Mouse (Mus musculus): Measurements from ENCODE around the gene Dcaf7.
A peak's percentile ranks its signal among the peaks of the same experiment; 100 is the strongest.
"Not testable (repeated sequence)": the region's sequence is repeated elsewhere in the genome, so short reads cannot be mapped to it uniquely, and the experiment has no call there.

The Dcaf7 gene

DNA sequence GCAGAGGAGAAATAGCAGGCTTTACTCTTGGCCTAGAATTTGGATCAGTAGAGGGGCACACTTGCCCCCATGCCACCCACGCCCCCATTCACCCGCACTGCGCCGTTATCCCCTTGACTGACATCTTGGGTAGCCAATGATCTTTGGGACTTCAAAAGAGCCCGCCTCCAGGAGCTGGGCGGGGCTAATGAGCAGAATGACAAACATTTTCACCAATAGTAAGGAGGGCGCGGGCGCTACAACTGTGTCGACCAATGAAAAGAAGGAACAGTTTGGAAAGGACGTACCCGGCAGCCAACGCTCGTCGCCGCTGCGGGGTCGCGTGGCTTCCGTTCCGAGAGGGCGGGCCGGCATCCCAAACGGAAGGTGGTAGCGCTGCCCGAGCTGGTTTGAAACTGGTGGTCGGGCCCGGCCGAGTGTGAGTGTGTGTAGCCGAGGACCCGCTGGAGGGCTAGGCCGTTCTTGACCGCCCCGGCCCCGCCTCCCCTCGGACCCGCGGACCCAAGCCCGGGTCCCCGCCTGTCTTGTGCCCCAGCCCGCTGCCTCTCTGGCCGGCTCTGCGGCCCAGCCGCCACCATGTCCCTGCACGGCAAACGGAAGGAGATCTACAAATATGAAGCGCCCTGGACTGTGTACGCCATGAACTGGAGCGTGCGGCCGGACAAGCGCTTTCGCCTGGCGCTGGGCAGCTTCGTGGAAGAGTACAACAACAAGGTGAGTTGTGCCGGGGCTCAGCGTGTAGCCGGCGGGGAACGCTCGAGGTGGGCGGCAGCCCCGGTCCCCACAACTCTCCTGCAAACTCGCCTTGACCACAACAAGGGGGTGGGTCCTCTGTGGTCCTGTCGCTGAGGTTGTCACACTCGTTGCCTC lies at the start of gene Dcaf7:
Gene Dcaf7 (plus strand): TSS at position 325 of the 870 bp plus-strand sequence.
- ATAC-seq (ENCODE audit: low TSS enrichment), result peak; percentile 96

DNA sequence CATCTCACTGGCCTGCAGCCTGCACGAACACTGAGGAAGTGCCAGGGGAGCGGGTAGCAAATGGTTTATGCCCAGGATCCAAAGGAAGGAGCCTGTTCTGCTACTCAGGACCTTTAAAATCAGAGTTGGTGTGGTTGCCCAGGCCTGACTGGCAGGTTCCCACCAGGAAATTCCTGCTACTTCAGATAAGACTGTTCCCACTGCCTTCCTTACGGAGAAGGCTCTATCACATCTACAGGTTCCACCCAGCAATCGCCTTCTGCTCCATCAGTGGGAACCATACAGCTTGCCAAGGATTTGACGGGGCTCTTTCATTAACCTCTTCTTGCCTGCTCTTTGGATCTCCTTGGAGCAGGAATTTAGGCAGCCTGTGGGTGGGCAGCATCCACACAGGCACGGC lies 49.2 kb upstream of the Dcaf7 start:
- no peak for ATAC-seq (ENCODE audit: low TSS enrichment)

DNA sequence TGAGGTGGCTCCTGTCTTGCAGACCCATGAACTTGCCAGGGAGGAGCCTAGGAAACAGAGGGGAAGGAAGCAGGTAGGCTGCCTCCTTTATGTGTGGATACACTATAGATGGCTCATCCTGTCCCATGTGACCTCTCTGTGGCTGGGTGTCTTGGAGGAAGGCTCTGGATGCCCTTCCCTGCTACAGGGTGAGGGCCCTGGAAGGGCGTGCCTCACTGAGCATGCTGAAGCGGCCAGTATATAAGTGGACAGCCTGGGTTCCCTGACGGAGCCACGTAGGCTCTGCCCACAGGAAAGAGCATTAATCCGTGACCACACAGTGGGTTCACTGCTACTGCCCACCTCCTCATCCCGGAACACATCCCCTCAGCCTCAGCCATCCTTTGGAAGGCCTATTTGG lies 47.2 kb upstream of the Dcaf7 start:
- no peak for ATAC-seq (ENCODE audit: low TSS enrichment)

- ATAC-seq (ENCODE audit: low TSS enrichment), result no peak
Observed at GRCm38 (mm10) chr11:105990231-105990630, 46.4 kb upstream of the Dcaf7 start.

DNA sequence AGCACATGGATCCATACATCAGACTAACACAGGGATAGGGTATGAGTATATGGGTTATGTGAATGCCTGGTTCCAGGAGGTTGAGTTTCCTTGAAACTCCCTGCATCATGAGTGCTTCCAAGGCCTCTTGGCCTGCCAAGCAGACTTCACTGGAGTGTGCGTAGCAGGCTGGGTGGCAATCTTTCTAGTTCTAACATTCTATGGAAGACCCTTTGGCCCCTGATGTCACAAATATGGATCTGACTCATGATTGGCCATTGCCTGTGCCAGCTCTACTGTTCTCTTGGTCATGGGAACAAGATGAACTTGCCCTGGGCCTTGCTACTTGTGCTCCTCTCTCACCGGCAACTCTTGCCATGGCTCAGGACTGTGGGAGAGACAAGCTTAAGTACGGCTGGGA lies 42.3 kb upstream of the Dcaf7 start, which contains the start of gene Ace3:
Gene Ace3 (plus strand): TSS at position 301 of the 400 bp plus-strand sequence.
- ATAC-seq (ENCODE audit: low TSS enrichment), result no peak

DNA sequence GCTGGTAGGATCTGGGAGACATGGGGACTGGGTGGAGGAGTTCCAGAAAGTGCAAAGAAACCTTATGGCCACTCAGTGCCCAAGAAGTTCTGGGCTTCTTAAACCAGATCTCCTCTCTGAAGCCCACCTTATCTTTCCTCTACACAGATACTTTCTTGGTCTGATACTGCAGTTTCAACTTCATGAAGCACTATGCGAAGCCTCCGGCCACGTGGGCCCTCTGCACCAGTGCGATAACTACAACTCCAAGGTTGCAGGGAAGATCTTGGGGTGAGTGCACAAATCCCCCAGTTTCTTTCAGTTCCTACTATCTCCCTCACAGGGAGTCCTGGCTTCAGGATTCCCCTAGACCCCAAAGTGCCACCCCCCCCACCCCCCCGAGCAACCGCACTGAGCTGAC lies 36.6 kb upstream of the Dcaf7 start:
- no peak for ATAC-seq (ENCODE audit: low TSS enrichment)

- peak; percentile 74 for ATAC-seq (ENCODE audit: low TSS enrichment)
Observed at GRCm38 (mm10) chr11:106001718-106002117, 35.0 kb upstream of the Dcaf7 start.

- ATAC-seq (ENCODE audit: low TSS enrichment), result no peak
Observed at GRCm38 (mm10) chr11:106004576-106004975, 32.1 kb upstream of the Dcaf7 start.

- ATAC-seq (ENCODE audit: low TSS enrichment), result no peak
Observed at GRCm38 (mm10) chr11:106005970-106006369, 30.7 kb upstream of the Dcaf7 start.

DNA sequence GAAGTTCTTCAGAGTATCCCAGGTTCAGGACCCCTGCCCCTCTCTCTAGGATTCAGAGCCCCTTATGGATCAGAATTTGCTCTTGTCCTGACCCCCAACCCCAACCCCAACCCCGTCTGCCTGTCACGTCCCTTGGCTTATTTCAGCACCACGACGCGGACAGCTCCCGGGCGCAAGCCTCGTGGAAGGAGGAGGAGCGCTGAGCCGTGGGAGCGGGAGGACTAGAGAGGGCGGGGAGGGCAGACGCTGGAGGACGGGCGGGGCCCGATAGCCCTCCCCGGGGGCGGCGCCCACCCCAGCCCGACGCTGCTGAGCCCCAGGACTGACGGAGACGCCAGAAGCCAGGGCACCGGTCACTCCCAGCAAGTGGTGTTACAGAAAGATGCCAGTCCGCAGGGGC lies 28.9 kb upstream of the Dcaf7 start, which contains the start of gene Kcnh6:
Gene Kcnh6 (plus strand): TSS at position 304 of the 400 bp plus-strand sequence.
- no peak for ATAC-seq (ENCODE audit: low TSS enrichment)

DNA sequence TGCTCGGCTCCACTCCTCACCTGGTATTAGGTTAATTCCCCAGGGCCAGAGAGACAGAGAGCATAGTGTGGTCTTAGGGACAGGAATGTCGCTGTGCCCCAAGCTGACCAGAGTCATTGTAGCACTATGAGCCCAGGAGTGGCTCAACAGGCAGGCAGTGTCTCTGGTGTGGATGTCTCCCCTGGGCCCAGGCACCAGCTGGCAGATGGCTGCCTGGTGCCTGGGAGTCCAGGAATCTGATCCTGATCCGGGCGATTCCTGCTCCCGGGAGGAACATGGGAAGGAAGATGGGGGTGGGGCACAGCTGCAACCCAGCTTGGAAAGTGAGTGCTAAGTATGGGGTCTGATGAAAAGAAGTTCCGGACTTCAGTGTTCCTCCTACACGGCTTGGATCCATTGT lies 24.0 kb upstream of the Dcaf7 start:
- ATAC-seq (ENCODE audit: low TSS enrichment), result no peak

DNA sequence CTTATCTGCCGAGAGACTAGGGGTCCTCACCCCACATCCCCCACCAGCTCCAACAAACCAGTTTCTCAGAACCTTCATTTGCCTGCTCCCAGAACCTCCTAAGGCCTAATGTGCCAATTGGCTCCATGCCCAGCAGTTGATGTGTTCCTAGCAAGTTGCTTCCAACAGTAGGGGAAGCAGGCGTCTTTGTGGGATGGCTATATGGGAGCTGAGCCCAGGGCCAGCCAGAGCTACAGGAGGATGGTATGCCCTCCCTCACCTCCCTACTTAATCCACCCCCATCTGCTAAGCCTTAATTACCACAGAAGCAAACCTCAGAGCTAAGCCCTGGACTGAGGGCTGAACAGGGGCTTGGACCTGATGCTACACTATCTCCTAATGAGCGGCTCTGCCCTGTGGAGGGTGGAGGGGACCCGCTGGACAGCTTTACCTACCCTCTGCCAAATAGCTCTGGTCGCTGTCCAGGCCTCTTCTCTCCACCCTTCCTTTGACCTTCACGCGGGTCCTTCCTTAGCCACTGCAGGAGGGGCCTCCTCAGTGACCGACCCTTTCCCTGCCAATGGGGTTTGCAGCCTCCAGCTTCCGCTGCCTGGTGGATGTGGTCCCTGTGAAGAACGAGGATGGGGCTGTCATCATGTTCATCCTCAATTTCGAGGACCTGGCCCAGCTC lies 23.0 kb upstream of the Dcaf7 start:
- 0 out of 2 replicates have a peak, but pooled peaks have one; percentile 41 for ATAC-seq (ENCODE audit: low TSS enrichment)

- ATAC-seq (ENCODE audit: low TSS enrichment), result peak; percentile 68
Observed at GRCm38 (mm10) chr11:106016440-106016839, 20.2 kb upstream of the Dcaf7 start.

DNA sequence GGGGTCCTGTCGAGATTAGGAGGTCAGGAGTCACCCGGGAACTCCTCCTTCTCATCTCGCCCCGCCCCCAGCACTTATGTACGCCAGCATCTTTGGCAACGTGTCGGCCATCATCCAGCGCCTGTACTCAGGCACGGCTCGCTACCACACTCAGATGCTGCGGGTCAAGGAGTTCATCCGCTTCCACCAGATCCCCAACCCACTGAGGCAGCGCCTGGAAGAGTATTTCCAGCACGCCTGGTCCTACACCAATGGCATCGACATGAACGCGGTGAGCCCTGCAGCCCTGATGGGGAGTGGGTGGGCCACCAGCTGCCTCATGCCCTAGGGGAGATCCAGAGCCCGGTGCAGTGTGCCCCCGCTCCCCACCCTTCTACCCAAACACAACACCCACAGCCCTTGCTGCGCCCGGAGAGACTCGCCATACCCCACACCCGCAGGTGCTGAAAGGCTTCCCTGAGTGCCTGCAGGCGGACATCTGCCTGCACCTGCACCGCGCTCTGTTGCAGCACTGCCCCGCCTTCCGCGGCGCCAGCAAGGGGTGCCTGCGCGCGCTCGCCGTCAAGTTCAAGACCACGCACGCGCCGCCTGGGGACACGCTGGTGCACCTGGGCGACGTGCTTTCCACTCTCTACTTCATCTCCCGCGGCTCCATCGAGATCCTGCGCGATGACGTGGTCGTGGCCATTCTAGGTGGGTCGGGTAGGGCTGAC lies 16.5 kb upstream of the Dcaf7 start:
- peak; percentile 66 for ATAC-seq (ENCODE audit: low TSS enrichment)

DNA sequence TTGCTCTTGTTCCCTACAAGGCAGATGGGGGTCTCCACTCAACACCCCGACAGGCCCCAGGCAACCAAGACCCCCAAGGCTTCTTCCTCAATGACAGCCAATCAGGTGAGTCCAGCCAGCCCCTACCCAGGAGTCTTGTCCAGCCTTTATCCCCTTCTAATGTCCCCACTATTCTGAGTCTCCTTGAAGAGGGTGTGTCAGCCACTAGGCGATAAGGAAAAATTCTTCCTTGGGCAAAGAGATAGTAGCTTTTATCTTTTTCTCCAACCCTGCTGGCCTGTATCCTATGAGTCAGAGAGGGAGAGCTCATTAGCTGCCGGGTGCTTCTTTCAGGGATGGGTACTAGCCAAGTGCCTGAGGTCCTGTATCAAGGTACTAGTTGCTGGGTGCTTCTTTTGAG lies 10.9 kb upstream of the Dcaf7 start:
- no peak for ATAC-seq (ENCODE audit: low TSS enrichment)

DNA sequence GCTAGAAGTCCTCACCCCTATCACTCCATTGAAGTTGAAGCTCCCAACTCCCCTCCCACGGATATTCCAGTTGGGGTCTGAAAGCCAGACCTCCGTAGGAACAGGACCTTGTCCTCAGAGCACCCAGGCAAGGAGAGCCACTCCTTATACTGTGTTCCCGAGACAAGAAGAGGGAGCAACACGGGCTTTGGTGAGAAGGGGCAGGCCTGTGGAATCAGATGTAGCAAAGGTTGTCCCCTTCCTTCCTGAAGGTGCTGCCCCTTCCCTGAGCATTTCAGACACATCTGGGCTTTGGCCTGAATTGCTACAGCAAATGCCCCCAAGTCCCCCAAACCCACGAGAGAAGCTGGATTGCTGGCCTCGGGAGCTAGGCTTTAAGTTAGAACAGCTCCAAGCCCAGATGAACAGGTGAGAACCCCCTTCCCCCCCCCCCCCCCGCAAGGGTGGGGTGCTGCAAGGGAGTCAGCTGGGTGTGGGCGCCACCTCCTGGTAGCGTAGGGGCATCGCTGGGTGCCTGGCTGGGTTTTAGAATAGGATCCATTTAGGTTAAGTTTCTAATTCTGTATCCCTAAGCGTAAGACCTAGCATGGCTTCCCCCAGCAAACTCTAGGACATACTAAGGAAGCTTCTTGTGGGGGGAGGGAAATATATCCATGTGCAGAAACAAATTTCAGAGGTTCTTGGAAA lies 10.1 kb upstream of the Dcaf7 start:
- peak; percentile 80 for ATAC-seq (ENCODE audit: low TSS enrichment)

DNA sequence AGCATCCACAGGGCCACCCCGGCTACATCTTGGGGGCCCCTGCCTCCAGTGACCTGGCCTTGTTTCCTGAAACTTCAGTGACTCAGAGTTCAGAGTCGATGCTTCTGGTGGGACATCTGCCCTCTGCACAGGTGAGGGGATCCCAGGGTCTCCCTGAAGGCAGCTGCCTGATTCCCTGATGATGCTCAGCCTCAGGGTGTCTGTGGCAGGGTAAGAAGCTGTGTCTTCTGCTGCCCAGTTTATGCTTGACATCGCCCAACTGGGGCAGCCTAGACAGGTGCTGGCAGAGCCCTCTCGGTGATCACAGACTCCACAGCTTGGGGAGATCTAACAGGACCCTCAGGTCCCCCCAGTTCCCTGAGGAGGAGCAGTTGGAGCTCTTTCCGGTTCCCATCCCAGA lies 9.1 kb upstream of the Dcaf7 start:
- ATAC-seq (ENCODE audit: low TSS enrichment), result no peak

DNA sequence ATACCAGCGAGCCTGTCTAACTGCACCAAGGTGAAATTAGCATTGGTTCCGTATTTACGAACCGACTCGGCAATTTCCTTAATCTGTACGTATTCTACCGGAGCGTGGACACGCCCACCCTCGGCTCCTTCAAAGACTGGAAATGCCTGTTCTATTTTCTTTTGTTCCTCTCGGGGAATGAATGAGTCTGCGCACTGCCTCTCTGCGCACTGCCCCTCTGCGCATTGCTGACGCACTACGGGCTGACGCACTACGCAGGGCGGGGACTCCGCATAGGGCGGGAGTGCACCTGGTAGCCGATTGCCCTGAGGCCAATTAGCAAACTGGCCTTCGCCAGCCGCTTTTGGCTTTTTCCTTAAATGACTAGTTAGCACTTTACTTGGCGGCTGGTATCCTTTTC lies 4.6 kb upstream of the Dcaf7 start:
- not testable (repeated sequence) for ATAC-seq (ENCODE audit: low TSS enrichment)

GRCm38 (mm10) chr11:106033491-106033919 lies 3.2 kb upstream of the Dcaf7 start:
- no peak for ATAC-seq (ENCODE audit: low TSS enrichment)

GRCm38 (mm10) chr11:106034986-106035385 lies 1.7 kb upstream of the Dcaf7 start:
- ATAC-seq (ENCODE audit: low TSS enrichment), result no peak

DNA sequence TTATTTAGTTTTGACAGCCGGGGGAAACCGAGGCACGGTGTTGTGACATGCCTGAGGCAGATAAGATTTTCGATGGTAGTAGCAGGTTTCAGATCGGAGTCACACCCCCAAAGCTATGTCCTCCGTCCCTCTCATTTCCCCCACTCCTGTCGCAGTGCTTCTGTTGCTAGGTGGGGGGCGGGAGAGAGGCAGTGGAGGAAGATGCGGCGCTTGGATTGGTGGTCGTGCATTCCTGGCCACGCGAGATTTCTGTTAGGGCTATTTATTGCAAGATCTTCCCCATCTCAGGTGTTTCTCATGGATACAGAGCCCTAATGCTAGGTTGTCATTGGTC lies 713 bp downstream of the Dcaf7 start:
- peak; percentile 49 for ATAC-seq (ENCODE audit: low TSS enrichment)

- no peak for ATAC-seq (ENCODE audit: low TSS enrichment)
Observed at GRCm38 (mm10) chr11:106044349-106044748, 7.7 kb downstream of the Dcaf7 start.

Data from frontal cortex, adult (tissue).